Mouse (Mus musculus): ENCODE measurements around the gene Olfr472. TPM values are rescaled to one million over a fixed set of nuclear protein-coding genes. Genes with fewer than 3 reads are reported as not detected.

Olfr472 gene
- polyA plus RNA-seq (2017; shearing (Covaris generic)): not detected

DNA sequence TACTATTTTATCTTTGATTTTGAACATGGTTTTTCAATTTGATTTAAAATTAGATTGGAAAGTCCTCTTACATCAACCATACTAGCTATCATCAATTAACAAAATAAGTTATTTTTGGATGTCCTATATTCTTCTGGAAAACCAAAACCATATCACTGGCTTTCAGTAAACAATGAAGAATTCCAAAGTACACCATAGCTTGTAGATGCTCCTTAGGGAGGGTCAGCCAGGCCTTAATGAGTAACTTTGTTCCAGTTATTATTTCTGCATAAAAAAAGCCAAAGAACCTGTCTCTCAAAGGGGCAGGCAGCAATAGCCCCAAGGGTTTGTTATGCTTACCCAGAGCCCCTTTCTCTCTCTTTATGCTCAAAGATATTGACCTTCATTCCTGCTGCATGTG is at the start of gene Olfr472:
Gene Olfr472, plus strand, starts transcription at position 301 of the 400 bp plus-strand sequence.

DNA sequence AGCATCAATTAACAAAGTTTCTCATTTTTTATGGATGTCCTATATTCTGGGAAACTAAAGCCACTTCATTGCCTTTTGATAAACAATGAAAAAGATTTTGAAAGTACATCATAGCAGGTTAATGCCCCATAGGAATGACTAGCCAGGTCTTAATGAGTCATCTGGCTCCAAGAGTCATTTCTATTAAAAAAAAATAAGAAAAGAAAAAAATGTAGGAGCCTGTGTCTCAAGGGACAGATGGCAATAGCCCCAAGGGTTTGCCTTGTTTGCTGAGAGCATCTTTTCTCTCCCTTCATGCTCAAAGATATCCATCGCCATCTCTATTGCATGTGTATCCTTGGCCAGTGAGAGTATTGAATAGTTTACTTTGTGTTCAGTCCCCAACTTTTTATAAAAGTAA is 32.4 kb downstream of the Olfr472 start, which contains the start of gene Olfr473:
Gene Olfr473, plus strand, starts transcription at position 301 of the 400 bp plus-strand sequence.

GRCm38 (mm10) chr7:107954343-107954742 is 56.6 kb downstream of the Olfr472 start, which contains the start of gene Olfr474:
Gene Olfr474 (plus strand): TSS chr7:107954643.

Other genes starting within 250 kb of the Olfr472 start
- not detected for gene Cyb5r2, start 139.9 kb upstream of the Olfr472 start, polyA plus RNA-seq (2017; shearing (Covaris generic))
- gene Ovch2, start 96.7 kb upstream of the Olfr472 start, polyA plus RNA-seq (2017; shearing (Covaris generic)): not detected
- gene Olfr467, start 85.6 kb upstream of the Olfr472 start, polyA plus RNA-seq (2017; shearing (Covaris generic)): not detected
- gene Olfr469, start 72.4 kb upstream of the Olfr472 start, polyA plus RNA-seq (2017; shearing (Covaris generic)): not detected
- gene Olfr470, start 50.4 kb upstream of the Olfr472 start, polyA plus RNA-seq (2017; shearing (Covaris generic)): not detected
- not detected for gene Olfr473, start 32.5 kb downstream of the Olfr472 start, polyA plus RNA-seq (2017; shearing (Covaris generic))
- not detected for gene Olfr474, start 56.7 kb downstream of the Olfr472 start, polyA plus RNA-seq (2017; shearing (Covaris generic))
- not detected for gene Olfr476, start 66.9 kb downstream of the Olfr472 start, polyA plus RNA-seq (2017; shearing (Covaris generic))
- gene Olfr477, start 88.8 kb downstream of the Olfr472 start, polyA plus RNA-seq (2017; shearing (Covaris generic)): not detected
- gene Olfr478, start 136.1 kb downstream of the Olfr472 start, polyA plus RNA-seq (2017; shearing (Covaris generic)): not detected
- not detected for gene Olfr479, start 152.8 kb downstream of the Olfr472 start, polyA plus RNA-seq (2017; shearing (Covaris generic))
- not detected for gene Olfr480, start 169.4 kb downstream of the Olfr472 start, polyA plus RNA-seq (2017; shearing (Covaris generic))
- gene Olfr481, start 182.0 kb downstream of the Olfr472 start, polyA plus RNA-seq (2017; shearing (Covaris generic)): not detected
- gene Olfr482, start 199.7 kb downstream of the Olfr472 start, polyA plus RNA-seq (2017; shearing (Covaris generic)): not detected
- not detected for gene Olfr483, start 202.9 kb downstream of the Olfr472 start, polyA plus RNA-seq (2017; shearing (Covaris generic))
- gene Olfr484, start 229.5 kb downstream of the Olfr472 start, polyA plus RNA-seq (2017; shearing (Covaris generic)): not detected

Measured in activated CD4-positive, CD25-positive, alpha-beta regulatory T cell, adult 9 weeks (primary cell).